Mouse (Mus musculus): ENCODE measurements at regions not wholly inside any gene's neighbourhood (a gene's known extent, or its start where the extent isn't known, plus 50 kb on each side); places are given as distances from the start of the nearest gene placed in this dataset.

DNA sequence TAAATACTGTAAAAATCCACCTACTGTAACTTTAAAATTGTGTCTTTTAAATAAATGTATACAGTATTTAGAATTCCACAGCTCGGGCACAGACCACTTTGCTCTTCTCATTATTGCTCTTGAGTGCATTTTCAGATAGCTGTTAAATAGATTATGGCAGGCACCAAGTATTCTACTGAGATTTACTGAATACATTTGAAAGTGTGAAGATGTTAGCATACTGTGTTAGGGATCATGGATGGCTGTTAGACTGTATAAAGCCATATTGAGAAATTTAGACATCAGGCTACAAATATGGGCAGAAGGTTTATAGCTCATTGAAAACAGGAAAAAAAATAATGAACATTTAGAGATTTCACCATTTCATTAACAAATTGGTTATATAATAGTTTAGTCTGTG lies 130.5 kb upstream of the Tbx18 start:
- TF ChIP-seq CTCF (IDR thresholded peaks at IDR 0.05; ENCODE audit: low read depth, low read length) = no peak
- TF ChIP-seq TAL1 (conservative IDR thresholded peaks at IDR 0.05; ENCODE audit: low read depth, low read length) = no peak
- TF ChIP-seq GATA1 (IDR thresholded peaks at IDR 0.05; ENCODE audit: borderline replicate concordance, low read length) = no peak
